Mouse (Mus musculus) layer of hippocampus, postnatal 14 days (tissue): Measurements from ENCODE around the gene Gpr137. TPM values are rescaled to one million over a fixed set of nuclear protein-coding genes. Genes with fewer than 3 reads are reported as not detected.

Experiments used
- DNase-seq, 2 experiments: peaks; one replicate each; pipeline ENCODE4 v3.0.0; 2021 to 2022; ENCODE audit warnings: low spot score in 2 of 2, mixed read lengths in 1 of 2
- total RNA-seq, 2 experiments: library from RNA; stranded (reverse); gene quantifications; 2 replicates each; pipeline ENCODE4 v1.2.3; 2021

Gpr137 gene
- total RNA-seq, 2 experiments from 2014 or later: 88.1 to 94.9 TPM

- peak; percentile 74 to 82 for DNase-seq
These were observed 32.2 kb upstream of the Gpr137 start, which contains the start of gene Ppp1r14b for GRCm38 (mm10) chr19:6974211-6975205. Ppp1r14b (plus strand) TSS chr19:6974968.

DNA sequence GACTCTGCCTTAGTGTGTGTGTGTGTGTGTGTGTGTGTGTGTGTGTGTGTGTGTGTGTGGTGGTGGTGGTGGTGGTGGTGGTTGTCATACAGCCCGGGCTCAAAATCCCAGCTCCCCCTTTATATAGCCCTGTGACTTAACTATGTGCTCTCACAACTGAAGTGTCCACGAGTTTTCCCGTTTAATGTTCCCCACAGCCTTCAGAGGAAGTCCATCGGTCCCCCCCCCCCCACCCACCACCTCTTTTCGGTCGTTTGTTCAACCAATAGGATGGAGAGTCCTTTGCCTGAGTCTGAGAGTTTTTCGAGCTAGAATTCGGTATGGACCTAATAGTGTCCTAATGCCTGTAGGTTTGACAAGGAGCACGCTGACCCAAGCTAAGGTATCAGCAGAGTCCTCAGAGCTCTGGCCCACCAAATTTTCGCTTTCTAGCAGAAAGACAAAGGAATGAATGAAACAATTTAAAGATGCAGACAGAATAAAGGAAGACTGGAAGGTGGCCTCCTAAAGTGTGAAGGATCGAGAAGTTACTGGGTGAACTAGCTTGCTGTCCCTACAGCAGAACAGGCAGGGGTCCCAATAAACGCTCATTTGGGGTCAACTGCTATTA is 31.4 kb upstream of the Gpr137 start:
- DNase-seq: no peak

DNA sequence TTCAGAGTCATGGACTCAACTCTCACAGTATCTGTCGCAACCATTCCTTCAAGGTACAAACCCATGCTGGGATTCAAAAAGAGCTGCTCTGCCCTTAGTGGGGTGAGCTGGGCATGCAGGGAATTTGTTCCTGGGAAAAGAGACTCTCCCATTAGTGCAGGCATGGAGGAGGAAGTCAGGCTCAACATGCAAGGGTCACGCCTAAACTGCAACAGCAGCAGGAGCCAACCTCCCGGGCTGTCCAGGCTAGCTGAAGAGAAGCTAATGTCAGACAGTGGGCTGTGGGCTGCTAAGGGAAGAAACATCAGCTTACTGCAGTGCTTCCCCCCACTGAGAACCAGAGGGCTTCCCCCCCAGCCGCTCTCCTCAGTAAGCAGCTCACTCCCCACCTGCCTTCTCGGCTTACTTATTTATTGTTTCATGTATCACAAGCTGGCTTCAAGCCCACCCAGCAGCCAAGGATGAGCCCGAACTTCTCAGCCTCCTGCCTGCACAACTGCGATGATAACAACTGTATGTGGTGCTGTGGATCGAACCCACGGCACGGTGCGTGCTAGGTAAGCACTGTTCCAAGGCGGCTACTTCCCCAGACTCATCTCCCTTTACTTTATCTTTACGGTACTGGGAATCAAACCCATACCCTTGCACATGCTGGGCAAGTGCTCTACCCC is 30.1 kb upstream of the Gpr137 start:
- no peak for DNase-seq

GRCm38 (mm10) chr19:6971644-6972043 is 29.4 kb upstream of the Gpr137 start:
- DNase-seq: no peak

DNA sequence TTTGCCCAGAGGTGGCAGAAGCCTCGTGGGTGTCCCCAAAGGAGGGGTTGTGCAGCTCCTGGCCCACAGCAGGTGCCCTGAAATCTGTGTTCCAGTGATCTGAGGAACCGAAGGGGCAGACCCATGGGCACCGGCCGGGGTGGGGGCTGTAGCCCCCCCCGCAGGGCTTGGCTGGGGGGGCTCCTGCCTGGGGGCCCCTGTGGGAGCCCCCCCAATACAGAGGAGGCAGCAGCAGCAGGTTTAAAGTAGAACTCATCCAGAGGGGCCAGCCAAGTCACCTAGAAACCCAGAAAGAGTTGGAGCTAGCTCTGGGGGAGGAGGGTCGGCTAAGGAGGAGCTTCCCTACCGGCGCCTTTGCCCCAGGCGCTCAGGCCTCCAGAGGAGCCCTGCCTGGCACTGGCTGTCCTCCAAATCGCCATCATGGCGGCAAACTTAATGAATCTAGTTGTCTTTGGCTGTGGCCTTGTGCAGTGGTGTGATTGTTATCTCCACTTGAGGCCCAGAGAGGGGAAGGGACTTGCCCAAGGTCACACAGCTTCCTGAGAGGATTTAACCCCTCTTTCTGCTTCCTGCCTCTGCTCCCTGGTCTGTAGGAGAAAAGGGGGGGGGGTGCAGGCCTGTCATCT is 28.3 kb upstream of the Gpr137 start:
- no peak for DNase-seq

DNA sequence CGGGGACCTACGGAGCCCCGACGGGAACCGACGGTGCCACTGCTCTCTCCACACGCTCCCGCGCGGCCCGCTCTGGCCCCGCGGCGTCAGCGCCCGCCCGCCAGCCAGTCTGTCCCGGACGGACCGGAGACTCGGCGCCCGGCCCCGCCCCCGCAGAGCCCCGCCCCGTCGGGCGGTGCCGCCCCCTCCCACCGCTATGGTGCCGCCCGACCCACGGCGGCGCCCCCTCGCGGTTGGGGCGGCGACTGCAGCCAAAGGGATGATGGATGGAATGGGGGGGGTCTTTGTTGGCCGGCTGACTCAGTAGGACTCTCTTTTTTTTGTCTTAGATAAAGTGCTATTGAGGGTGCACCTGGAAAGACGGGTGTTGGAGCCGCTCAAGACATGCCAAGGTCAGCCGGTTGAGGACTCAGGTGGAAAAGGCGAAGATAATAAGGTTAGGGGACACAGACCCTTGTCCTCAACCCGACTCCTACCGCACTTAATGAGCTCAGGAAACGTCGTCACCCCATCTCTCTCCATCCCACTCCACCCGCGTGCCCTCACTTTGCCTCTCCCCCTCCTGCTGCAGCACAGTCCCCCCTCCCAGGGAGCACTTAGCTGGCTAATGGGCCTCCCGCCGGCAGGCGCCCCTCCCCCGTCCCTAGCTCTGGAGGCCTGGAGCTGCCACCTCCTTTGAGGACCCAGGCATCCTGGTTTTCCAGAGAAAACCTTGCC is 27.5 kb upstream of the Gpr137 start:
- peak in 1 of 2 experiments; percentile 40 for DNase-seq

- DNase-seq: no peak
These were observed 27.0 kb upstream of the Gpr137 start for GRCm38 (mm10) chr19:6969291-6969664.

- DNase-seq: no peak
These were observed 26.4 kb upstream of the Gpr137 start for GRCm38 (mm10) chr19:6968491-6969271.

DNA sequence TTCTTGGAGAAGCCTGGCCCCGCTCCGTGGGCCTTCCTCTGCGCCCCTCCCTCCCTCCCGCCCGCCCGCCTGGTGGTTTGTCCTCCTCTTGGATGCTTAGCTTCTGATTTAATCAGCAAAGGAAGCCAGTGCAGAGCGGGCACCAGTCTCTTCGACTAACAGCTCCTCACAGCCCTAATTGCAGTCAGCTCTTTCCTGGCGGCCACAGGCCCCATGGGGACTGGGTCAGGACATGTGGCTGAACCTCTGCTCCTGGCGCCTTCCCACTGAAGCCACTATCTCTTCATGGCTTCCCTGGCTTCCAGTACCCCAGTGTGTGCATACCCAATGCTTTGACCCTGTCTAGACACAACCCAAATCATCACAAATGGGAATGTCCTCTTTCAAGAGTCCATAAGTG is 14.2 kb upstream of the Gpr137 start:
- DNase-seq: no peak

DNA sequence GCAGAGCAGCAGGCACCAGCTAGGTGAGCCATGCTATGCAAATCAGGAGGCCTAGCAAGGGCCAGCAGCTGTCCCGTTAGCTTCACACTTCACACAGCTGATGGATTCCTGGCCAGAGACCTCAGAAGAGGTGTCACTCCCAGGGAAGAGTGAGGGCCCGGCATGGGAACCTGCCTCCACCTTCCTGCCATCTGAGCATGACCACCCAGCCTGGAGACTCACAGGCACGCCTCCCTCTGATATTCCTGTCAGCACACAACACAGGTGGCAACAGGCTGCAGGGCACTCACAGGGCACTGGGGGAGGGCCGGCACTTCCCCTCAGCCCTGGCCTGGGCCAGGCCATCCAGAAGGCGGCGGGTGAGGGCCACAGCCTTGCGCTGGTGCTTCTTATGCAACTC is 13.1 kb upstream of the Gpr137 start:
- DNase-seq: no peak

- DNase-seq: no peak
These were observed 11.8 kb upstream of the Gpr137 start for GRCm38 (mm10) chr19:6954046-6954445.

DNA sequence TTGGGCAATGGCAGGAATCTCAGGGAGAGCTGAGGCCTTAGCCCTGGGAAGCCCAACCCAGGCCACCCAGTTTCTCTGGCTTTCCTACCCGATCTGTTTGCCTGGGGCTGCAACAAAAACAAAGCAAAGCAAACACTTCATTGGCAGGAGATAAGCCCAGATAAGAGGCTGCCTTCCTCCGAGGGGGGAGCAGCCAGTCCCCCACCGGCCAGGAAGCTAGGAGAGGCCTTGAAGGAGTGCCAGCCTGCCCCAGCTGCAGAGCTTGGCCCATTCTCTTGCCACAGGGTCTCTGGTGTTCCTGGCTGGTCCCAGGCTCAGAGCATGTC is 10.4 kb upstream of the Gpr137 start:
- no peak for DNase-seq

DNA sequence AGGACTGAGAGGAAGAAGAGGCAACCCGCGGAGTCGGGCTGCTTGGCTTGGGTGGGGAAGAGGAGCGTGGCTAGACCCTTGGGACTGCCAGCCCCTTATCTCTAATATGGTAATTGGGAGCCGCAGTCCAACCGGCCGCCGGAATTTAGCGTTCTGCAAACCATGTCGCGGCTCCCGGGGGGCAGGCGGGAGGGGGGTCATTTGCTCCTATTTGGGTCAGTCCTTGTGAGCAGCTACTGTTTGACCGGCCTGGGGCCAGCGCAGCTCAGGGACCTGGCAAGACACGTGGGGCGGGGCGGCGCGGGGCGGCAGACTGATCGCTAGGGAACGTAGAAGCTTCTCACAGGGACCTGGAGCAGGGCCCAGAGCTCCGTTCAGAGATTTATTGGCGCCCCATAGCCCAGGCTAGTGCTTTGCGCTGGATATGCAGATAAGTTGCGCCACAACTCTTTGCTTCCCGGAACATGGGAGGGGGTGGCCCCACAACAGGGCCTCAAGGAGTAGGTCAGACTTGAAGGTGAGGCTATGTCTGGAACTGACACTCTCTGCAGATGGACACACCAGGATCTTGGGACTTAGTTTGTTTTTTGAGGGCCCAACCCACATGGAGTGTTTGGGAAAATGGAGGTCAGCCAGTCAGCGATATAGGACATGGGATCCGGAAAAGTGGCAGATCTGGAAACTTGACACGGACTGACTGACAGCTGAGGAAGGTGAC is 9.9 kb upstream of the Gpr137 start:
- peak; percentile 66 to 77 for DNase-seq

- DNase-seq: peak; percentile 90 to 96
These were observed 9.2 kb upstream of the Gpr137 start for GRCm38 (mm10) chr19:6951381-6951968.

- peak; percentile 63 to 77 for DNase-seq
These were observed 8.4 kb upstream of the Gpr137 start for GRCm38 (mm10) chr19:6950613-6951153.

- DNase-seq: no peak
These were observed 7.7 kb upstream of the Gpr137 start for GRCm38 (mm10) chr19:6949951-6950350.

DNA sequence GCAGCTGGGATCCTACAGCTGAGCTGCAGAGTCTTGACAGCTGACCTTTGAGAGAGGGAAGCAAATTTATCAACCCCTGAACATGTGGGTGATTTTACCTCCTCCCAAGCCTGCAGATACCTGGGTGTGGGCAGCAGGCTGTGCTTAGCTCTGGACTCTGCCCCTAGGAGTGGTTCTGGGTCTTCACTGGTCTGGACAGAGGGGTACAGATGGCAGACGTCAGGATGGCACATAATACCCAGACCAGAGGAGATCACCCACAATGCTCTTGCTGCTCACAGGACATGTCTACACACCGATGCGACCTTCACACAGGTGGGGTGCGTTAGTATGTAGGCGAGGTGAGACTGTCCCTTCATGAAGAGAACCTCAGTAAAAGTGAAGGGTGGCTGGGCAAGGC is 7.3 kb upstream of the Gpr137 start:
- no peak for DNase-seq

GRCm38 (mm10) chr19:6948186-6948585 is 5.9 kb upstream of the Gpr137 start:
- DNase-seq: no peak

DNA sequence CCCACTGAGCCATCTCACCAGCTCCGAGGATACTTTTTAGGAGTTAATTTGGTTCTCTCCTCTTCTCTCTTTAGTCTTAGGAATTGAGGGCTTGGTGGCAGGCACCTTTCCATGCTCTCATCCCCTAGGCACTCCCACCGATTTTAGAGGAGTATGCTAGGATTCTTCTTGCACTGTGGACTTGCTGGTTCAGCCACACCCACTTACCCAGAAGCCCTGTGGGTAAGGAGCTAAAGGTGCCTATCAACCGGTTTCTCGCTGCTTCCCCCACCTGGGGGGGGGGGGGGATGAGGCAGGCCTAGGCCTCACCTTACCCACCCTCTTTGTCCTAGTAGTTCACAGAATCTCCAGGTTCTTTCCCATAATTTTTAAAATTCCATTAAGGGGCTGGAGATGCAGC is 5.5 kb upstream of the Gpr137 start:
- no peak for DNase-seq
